Mouse (Mus musculus): ENCODE results near the gene Cpne9. TPM values are rescaled to one million over a fixed set of nuclear protein-coding genes. Genes with fewer than 3 reads are reported as not detected.
A peak's percentile ranks its signal among the peaks of the same experiment; 100 is the strongest.

The Cpne9 gene
- polyA plus RNA-seq, 1 experiment from 2014 or later = not detected

- Histone ChIP-seq H3K27me3 (ENCODE audit: insufficient read depth, low read length) (no peaks in the 10 kb centered on the region), H3K9ac (ENCODE audit: low read depth, low read length) (0 out of 2 replicates have a peak overlapping the region, but pooled peaks have one; percentile 27), H3K9me3 (replicated peaks; ENCODE audit: low read length) (no peaks in the 10 kb centered on the region), H3K4me1 (replicated peaks; ENCODE audit: insufficient read depth, low read length) (peaks cover 27% of the 10 kb centered on the region), H3K4me3 (replicated peaks; ENCODE audit: low read depth, low read length) (0 out of 2 replicates have a peak overlapping the region, but pooled peaks have one; percentile 9), H3K4me2 (ENCODE audit: low read length) (peak overlapping the region; percentile 78), H3K36me3 (ENCODE audit: insufficient read depth, low read length) (peaks cover 27% of the 10 kb centered on the region; the same call in 1 of the 2 replicates), H3K27ac (no peak overlapping the region)
- ATAC-seq (replicated peaks; ENCODE audit: low FRiP score, low read depth) (no peak), DNase-seq (ENCODE audit: low spot score) (peak; percentile 58)
- no peak for TF ChIP-seq CTCF (IDR thresholded peaks at IDR 0.05; ENCODE audit: low read depth)
- 15% methylated on average over 6 of the region's 7 CpGs for WGBS
These were observed 60.2 kb downstream of the Cpne9 start for GRCm38 (mm10) chr6:113342297-113342696.

- Histone ChIP-seq H3K9me3 (replicated peaks; ENCODE audit: low read length) (no peaks in the 10 kb centered on the region), H3K27ac (peak within 1 kb of the TSS; percentile 60), H3K27me3 (ENCODE audit: insufficient read depth, low read length) (no peaks in the 10 kb centered on the region), H3K4me2 (ENCODE audit: low read length) (peak within 1 kb of the TSS; percentile 78), H3K4me1 (replicated peaks; ENCODE audit: insufficient read depth, low read length) (peaks cover 27% of the 10 kb centered on the region), H3K36me3 (ENCODE audit: insufficient read depth, low read length) (peaks cover 17% of the 10 kb centered on the region; the same call in 1 of the 2 replicates), H3K4me3 (replicated peaks; ENCODE audit: low read depth, low read length) (peak within 1 kb of the TSS; percentile 70), H3K9ac (ENCODE audit: low read depth, low read length) (peak within 1 kb of the TSS; percentile 74)
- DNase-seq (ENCODE audit: low spot score) (peak; percentile 86), ATAC-seq (replicated peaks; ENCODE audit: low FRiP score, low read depth) (peak; percentile 73)
- TF ChIP-seq CTCF (IDR thresholded peaks at IDR 0.05; ENCODE audit: low read depth) = no peak
- 9% methylated on average over 32 of the region's 32 CpGs for WGBS
These were observed 61.3 kb downstream of the Cpne9 start, which contains the start of gene Camk1 for GRCm38 (mm10) chr6:113343177-113344092. Gene Camk1, minus strand, starts transcription at chr6:113343984.

GRCm38 (mm10) chr6:113344321-113344720, 62.2 kb downstream of the Cpne9 start:
- no peaks in the 10 kb centered on the region for H3K27me3 ChIP-seq (ENCODE audit: insufficient read depth, low read length)
- peak; percentile 47 for DNase-seq (ENCODE audit: low spot score)

GRCm38 (mm10) chr6:113346897-113347296, 64.8 kb downstream of the Cpne9 start:
- no peak for DNase-seq (ENCODE audit: low spot score)
- H3K27me3 ChIP-seq (ENCODE audit: insufficient read depth, low read length) = no peaks in the 10 kb centered on the region
- WGBS = 72% methylated on average over 4 of the region's 4 CpGs
- no peak overlapping the region for H3K4me2 ChIP-seq (ENCODE audit: low read length)
- H3K4me1 ChIP-seq (replicated peaks; ENCODE audit: insufficient read depth, low read length) = peaks cover 20% of the 10 kb centered on the region
- no peak for ATAC-seq (replicated peaks; ENCODE audit: low FRiP score, low read depth)
- no peak overlapping the region for H3K9ac ChIP-seq (ENCODE audit: low read depth, low read length)
- no peak for TF ChIP-seq CTCF (IDR thresholded peaks at IDR 0.05; ENCODE audit: low read depth)
- H3K4me3 ChIP-seq (replicated peaks; ENCODE audit: low read depth, low read length) = no peak overlapping the region
- no peaks in the 10 kb centered on the region for H3K36me3 ChIP-seq (ENCODE audit: insufficient read depth, low read length)
- no peak overlapping the region for H3K27ac ChIP-seq
- no peaks in the 10 kb centered on the region for H3K9me3 ChIP-seq (replicated peaks; ENCODE audit: low read length)

More at GRCm38 (mm10) chr6:113344321-113344720, 62.2 kb downstream of the Cpne9 start:
- H3K4me1 ChIP-seq (replicated peaks; ENCODE audit: insufficient read depth, low read length) = peaks cover 27% of the 10 kb centered on the region
- 23% methylated on average over 2 of the region's 2 CpGs for WGBS
- peak overlapping the region; percentile 78 for H3K4me2 ChIP-seq (ENCODE audit: low read length)
- no peaks in the 10 kb centered on the region for H3K9me3 ChIP-seq (replicated peaks; ENCODE audit: low read length)
- no peak for TF ChIP-seq CTCF (IDR thresholded peaks at IDR 0.05; ENCODE audit: low read depth)
- H3K4me3 ChIP-seq (replicated peaks; ENCODE audit: low read depth, low read length) = no peak overlapping the region
- H3K9ac ChIP-seq (ENCODE audit: low read depth, low read length) = peak overlapping the region; percentile 74; the same call in 1 of the 2 replicates
- peaks cover 8% of the 10 kb centered on the region; the same call in 1 of the 2 replicates for H3K36me3 ChIP-seq (ENCODE audit: insufficient read depth, low read length)
- H3K27ac ChIP-seq = peak overlapping the region; percentile 60
- ATAC-seq (replicated peaks; ENCODE audit: low FRiP score, low read depth) = no peak

- DNase-seq (ENCODE audit: low spot score) = no peak
- ATAC-seq (replicated peaks; ENCODE audit: low FRiP score, low read depth) = peak; percentile 43; the same call in 1 of the 2 replicates
- Histone ChIP-seq H3K4me3 (replicated peaks; ENCODE audit: low read depth, low read length) (no peak overlapping the region), H3K9me3 (replicated peaks; ENCODE audit: low read length) (no peaks in the 10 kb centered on the region), H3K27me3 (ENCODE audit: insufficient read depth, low read length) (no peaks in the 10 kb centered on the region), H3K4me1 (replicated peaks; ENCODE audit: insufficient read depth, low read length) (no peaks in the 10 kb centered on the region), H3K4me2 (ENCODE audit: low read length) (no peak overlapping the region), H3K27ac (no peak overlapping the region), H3K36me3 (ENCODE audit: insufficient read depth, low read length) (no peaks in the 10 kb centered on the region), H3K9ac (ENCODE audit: low read depth, low read length) (no peak overlapping the region)
- no peak for TF ChIP-seq CTCF (IDR thresholded peaks at IDR 0.05; ENCODE audit: low read depth)
These were observed 68.4 kb downstream of the Cpne9 start for GRCm38 (mm10) chr6:113350538-113350937.

GRCm38 (mm10) chr6:113351161-113351560, 69.1 kb downstream of the Cpne9 start:
- 58% methylated on average over 1 of the region's 1 CpGs for WGBS
- no peak for ATAC-seq (replicated peaks; ENCODE audit: low FRiP score, low read depth)

More at GRCm38 (mm10) chr6:113351161-113351560, 69.1 kb downstream of the Cpne9 start:
- Histone ChIP-seq H3K9me3 (replicated peaks; ENCODE audit: low read length) (no peaks in the 10 kb centered on the region), H3K4me2 (ENCODE audit: low read length) (no peak overlapping the region), H3K36me3 (ENCODE audit: insufficient read depth, low read length) (no peaks in the 10 kb centered on the region), H3K9ac (ENCODE audit: low read depth, low read length) (no peak overlapping the region), H3K27ac (no peak overlapping the region), H3K4me1 (replicated peaks; ENCODE audit: insufficient read depth, low read length) (no peaks in the 10 kb centered on the region), H3K4me3 (replicated peaks; ENCODE audit: low read depth, low read length) (no peak overlapping the region), H3K27me3 (ENCODE audit: insufficient read depth, low read length) (no peaks in the 10 kb centered on the region)
- DNase-seq (ENCODE audit: low spot score) = no peak
- TF ChIP-seq CTCF (IDR thresholded peaks at IDR 0.05; ENCODE audit: low read depth) = no peak
